Mouse (Mus musculus) kidney, postnatal 4 days (tissue): ENCODE results near the gene Steap2.
A peak's percentile ranks its signal among the peaks of the same experiment; 100 is the strongest.

ENCODE experiments used
- DNase-seq, 2 experiments: peaks; one replicate each; pipeline ENCODE4 v3.0.0; 2021; ENCODE audit warnings: mixed read lengths in 2 of 2

The Steap2 gene

DNA sequence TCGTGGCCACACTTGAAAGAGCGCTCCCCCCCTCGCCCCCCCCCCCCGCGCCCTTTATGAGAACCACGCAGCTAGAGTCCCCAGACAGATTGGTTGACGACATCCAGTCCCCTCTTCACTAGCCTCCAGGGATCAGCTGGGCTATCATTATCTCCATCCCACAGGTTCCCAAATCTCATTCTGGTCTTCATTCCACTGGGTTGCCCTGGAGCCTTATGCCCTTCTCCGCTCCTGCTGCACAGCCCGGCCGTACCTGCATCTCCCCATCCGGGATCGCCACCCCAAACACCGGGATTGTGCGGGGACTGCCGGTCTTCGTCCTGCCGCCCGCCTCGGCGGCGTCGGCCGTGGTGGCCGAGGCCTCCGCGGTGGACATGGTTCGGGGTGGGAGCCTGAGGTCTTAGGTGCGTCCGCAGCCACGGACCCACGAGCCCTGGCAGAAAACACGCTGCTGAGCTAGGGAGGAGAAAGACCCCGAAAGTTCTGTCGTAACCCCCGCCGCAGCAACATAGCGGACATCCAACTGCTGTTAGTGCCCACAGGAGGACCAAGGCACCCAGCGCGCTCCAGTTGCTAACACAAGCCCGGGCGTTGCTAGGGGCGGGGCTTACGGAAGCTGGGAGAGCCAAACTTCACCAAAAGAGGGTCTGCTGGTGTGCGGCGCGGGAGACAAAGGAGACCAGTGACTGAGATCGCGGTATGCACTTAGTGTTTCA, 30.6 kb downstream of the Steap2 start, which contains the start of gene Cfap69:
Gene Cfap69 (minus strand): TSS at position 585 of the 716 bp plus-strand sequence.
- DNase-seq: peak; percentile 93

DNA sequence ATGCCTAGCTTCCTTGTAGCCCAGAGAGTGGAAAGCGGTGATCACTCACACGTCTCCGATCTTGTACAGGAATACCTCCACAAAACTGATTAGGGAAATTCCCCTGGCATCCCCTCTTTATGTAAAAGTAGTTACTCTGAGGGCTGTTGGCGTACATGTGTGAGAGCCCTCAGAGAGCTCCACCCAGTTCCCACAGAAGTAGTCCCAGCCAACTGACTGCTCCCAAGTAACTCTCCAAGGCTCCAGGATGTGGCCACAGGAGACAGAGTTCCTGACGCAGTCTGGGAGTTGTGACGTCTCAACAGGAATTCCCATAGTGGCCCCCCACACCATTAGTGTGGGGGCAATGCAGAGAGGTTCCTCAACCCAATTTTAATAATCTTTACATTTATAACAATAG, 31.3 kb downstream of the Steap2 start:
- DNase-seq: no peak

DNA sequence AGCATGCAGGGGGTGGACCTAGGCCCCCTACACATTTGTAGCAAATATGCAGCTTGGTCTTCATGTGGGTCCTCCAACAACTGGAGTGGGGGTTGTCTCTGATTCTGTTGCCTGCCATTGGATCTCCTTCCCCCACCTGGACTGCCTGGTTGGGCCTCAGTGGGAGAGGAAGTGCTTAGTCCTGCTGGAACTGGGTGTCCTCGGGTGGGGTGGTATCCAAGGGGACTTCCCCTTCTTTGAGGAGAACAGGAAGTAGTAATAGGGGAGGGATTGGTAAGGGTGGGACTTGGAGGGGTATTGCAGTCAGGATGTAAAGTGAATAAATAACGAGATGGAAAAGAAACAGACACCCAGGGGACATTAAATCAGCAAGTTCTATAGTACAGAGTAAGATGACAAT, 35.7 kb downstream of the Steap2 start:
- no peak for DNase-seq

DNA sequence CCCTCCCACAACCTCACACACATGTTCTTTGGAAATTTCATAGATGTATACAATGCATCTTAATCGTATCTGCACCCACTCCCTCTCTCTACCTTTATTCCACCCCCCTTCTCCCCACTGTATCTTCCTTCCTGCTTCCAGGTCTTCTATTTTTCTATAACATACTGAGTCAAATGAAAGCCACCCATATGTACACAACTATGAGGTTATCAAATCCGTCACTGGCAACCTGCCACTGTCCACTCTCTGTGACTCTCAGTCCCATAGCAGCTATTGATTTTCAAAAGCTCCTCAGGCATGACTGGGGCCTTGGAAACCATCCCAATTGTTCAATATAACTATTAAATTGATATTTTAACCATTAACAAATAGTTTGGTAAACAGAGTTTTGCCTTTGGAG, 36.4 kb downstream of the Steap2 start:
- DNase-seq: no peak

DNA sequence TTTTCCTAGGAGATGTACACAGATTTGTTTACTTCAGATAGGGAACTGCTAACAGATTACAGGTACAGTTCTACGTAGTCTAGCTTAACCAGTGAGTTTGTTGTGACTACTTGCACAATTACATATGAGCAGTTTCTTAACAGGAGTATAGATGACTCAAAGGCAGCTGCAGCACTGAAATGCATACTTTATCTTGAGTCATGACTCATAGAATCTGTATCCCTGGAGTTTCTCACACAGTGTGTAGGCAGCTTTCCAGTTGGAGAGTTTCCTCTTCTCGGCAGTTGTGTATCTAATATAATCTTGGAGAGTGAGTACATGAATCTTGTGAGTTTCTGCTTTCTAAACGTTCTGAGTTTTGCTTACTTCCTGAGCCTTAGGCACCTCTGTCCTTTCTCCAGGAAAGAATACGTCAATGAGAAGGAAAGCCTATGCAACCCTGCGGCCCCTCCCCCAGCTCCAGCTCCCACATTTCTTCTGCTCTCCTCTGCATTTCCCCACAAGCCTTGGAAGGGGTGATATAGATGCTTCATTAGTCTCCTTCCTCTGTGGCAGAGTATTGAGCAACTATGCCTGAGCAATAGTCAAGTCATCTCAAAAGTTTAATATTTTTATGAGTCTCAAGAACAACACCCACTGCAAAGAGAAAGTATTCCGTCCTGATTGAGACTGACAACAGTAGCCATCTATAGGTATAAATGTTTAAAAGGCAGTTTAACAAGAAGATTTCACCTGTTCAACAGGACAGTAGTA, 45.4 kb downstream of the Steap2 start:
- DNase-seq: peak in 1 of 2 experiments; percentile 7

DNA sequence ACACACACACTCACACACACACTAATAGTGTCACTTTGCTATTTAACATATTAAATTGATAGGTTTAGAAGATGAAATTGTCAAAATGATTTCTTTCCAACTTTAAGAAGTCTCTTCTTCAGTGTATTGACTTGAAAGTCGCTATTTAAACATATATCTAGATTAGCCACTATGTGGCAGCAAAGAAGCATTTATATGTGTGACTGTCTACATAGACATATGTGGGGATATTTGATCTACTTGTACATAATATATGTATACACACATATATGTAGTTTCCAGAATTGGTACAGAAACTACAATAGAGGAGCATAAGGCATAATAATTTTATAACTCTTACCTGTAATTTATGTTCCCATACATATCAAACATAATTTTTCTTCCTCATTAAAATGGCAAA, 48.2 kb downstream of the Steap2 start:
- DNase-seq: no peak

DNA sequence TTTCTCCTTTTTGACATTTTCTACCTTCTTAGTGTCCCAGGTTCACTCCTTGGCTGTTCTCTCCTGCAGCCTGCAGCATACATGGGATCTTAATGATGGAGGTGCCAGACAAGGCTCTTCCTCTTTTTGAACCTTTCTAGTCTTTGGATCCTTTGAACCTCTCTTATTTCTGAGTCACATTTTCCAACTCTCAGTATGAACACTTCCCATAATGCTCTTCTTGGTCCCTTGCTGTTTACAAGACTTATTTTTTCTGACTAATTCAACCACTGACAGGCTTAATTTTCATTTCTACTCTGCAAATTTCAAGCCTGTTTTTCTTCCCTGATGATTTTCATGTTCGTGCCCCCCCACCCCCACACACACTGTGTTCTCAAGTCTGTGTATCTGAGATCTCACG, 55.9 kb downstream of the Steap2 start:
- DNase-seq: no peak

DNA sequence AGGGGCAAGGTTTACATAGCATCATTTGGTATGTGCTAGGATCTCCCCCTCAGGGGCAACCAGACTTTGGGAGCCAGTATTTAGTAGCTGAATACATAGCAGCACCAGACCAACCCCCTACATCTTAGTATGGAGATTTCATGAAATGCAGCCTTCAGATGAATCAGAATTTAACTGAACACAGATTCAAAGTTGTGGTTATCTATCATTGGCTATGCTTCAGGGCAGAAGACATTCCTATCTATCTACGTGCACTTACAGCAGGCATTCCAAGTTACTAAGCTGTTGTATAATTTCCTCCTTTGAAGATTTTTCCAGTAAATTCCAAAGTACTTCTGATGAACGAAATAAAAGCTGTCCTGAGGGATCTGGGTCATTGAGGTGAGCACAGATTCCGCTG, 68.9 kb downstream of the Steap2 start:
- no peak for DNase-seq

DNA sequence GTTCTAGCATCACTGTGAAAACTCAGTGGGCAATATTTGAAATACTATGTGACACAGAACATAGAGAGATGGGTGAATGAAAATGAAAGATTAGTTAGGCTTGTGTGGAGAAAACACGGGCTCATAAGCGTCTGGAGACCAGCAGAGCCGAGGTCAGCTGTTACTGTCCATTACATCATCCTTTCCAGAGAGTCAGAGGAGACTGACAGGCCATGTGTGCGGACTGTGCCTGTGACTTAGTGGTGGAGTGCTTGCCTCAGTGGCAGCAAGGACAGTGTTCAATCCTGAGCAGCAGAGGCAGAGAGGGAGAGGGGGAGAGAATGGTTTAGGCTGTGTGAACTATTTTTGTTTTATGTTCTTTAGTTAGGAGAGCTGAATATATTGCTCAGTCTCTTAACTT, 76.0 kb downstream of the Steap2 start:
- no peak for DNase-seq
